Mouse (Mus musculus): ENCODE results near the gene Ska2.

Gene Ska2

GRCm38 (mm10) chr11:87108755-87109518 is at the start of gene Ska2:
Gene Ska2 (plus strand): TSS chr11:87109234.
- peak; percentile 100 for DNase-seq (ENCODE audit: low read depth, low spot score)

- no peak for DNase-seq (ENCODE audit: low read depth, low spot score)
Observed at GRCm38 (mm10) chr11:87060410-87060809, 48.6 kb upstream of the Ska2 start.

GRCm38 (mm10) chr11:87062087-87062486 is 46.9 kb upstream of the Ska2 start:
- no peak for DNase-seq (ENCODE audit: low read depth, low spot score)

GRCm38 (mm10) chr11:87073343-87073865 is 35.6 kb upstream of the Ska2 start:
- peak; percentile 64 for DNase-seq (ENCODE audit: low read depth, low spot score)

GRCm38 (mm10) chr11:87073866-87074440 is 35.1 kb upstream of the Ska2 start, which contains the start of gene Gdpd1:
Gene Gdpd1 (minus strand): TSS chr11:87074062.
- DNase-seq (ENCODE audit: low read depth, low spot score): peak; percentile 96

- DNase-seq (ENCODE audit: low read depth, low spot score): no peak
Observed at GRCm38 (mm10) chr11:87083712-87084111, 25.3 kb upstream of the Ska2 start.

- no peak for DNase-seq (ENCODE audit: low read depth, low spot score)
Observed at GRCm38 (mm10) chr11:87085461-87085860, 23.6 kb upstream of the Ska2 start.

- peak; percentile 82 for DNase-seq (ENCODE audit: low read depth, low spot score)
Observed at GRCm38 (mm10) chr11:87086290-87086984, 22.6 kb upstream of the Ska2 start, which contains the start of gene Smg8. Gene Smg8 (minus strand): TSS chr11:87086774.

GRCm38 (mm10) chr11:87087142-87087541 is 21.9 kb upstream of the Ska2 start:
- no peak for DNase-seq (ENCODE audit: low read depth, low spot score)

GRCm38 (mm10) chr11:87108409-87108754 is 652 bp upstream of the Ska2 start, which contains the start of gene Prr11:
Gene Prr11 (minus strand): TSS chr11:87108708.
- no peak for DNase-seq (ENCODE audit: low read depth, low spot score)

- peak; percentile 36 for DNase-seq (ENCODE audit: low read depth, low spot score)
Observed at GRCm38 (mm10) chr11:87109519-87110171, 611 bp downstream of the Ska2 start.

- DNase-seq (ENCODE audit: low read depth, low spot score): no peak
Observed at GRCm38 (mm10) chr11:87110172-87110909, 1.3 kb downstream of the Ska2 start.

- DNase-seq (ENCODE audit: low read depth, low spot score): no peak
Observed at GRCm38 (mm10) chr11:87121864-87122263, 12.8 kb downstream of the Ska2 start.

- no peak for DNase-seq (ENCODE audit: low read depth, low spot score)
Observed at GRCm38 (mm10) chr11:87125562-87125961, 16.5 kb downstream of the Ska2 start.

GRCm38 (mm10) chr11:87126281-87126823 is 17.3 kb downstream of the Ska2 start:
- DNase-seq (ENCODE audit: low read depth, low spot score): no peak

GRCm38 (mm10) chr11:87126824-87127816 is 18.1 kb downstream of the Ska2 start, which contains the start of gene Trim37:
Gene Trim37 (plus strand): TSS chr11:87127077.
- peak; percentile 89 for DNase-seq (ENCODE audit: low read depth, low spot score)

GRCm38 (mm10) chr11:87136233-87136632 is 27.2 kb downstream of the Ska2 start:
- DNase-seq (ENCODE audit: low read depth, low spot score): no peak

- DNase-seq (ENCODE audit: low read depth, low spot score): no peak
Observed at GRCm38 (mm10) chr11:87158012-87158411, 49.0 kb downstream of the Ska2 start.

GRCm38 (mm10) chr11:87162687-87163086 is 53.7 kb downstream of the Ska2 start:
- no peak for DNase-seq (ENCODE audit: low read depth, low spot score)

Data from forelimb bud, embryonic 11.5 days (tissue).